ENCODE assay signal across 16 mouse cellular contexts in genomic region chr5:101954393-101955340, GRCm38 (mm10).
DNase-seq lines count a peak whose midpoint lies in the region; ATAC-seq and TF ChIP-seq lines count a peak whose summit lies in the region.
"Had no signal": no experiment of that assay in that cellular context is flagged by ENCODE, and none has a peak within 500 bp of the region (broad histone marks: within the 10 kb centered on the region; RNA-seq: fewer than 3 reads in every experiment).

No protein-coding gene starts in this region.

- no peaks in the 10 kb centered on the region for H3K9me3 ChIP-seq in embryonic facial prominence, embryonic 13.5 days
- no peaks in the 10 kb centered on the region for H3K9me3 ChIP-seq in embryonic facial prominence, embryonic 10.5 days
- no peaks in the 10 kb centered on the region for H3K9me3 ChIP-seq in kidney, postnatal 0 days (replicated peaks; ENCODE audit: low read length)
- no peaks in the 10 kb centered on the region for H3K9me3 ChIP-seq in stomach, embryonic 15.5 days
- H3K9me3 ChIP-seq in midbrain, embryonic 16.5 days (replicated peaks; ENCODE audit: control insufficient read depth, low read length, poor library complexity, severe bottlenecking), result no peaks in the 10 kb centered on the region
- H3K9me3 ChIP-seq: hindbrain, embryonic 13.5 days; liver, embryonic 13.5 days had no signal

- H3K4me2 ChIP-seq in embryonic facial prominence, embryonic 13.5 days, result no peak overlapping the region
- 0 out of 2 replicates have a peak overlapping the region, but pooled peaks have one; percentile 13 for H3K4me2 ChIP-seq in kidney, postnatal 0 days (ENCODE audit: low read length)
- H3K4me2 ChIP-seq in stomach, embryonic 15.5 days, result no peak overlapping the region
- no peak overlapping the region for H3K4me2 ChIP-seq in midbrain, embryonic 16.5 days (ENCODE audit: low read length)
- H3K4me2 ChIP-seq: hindbrain, embryonic 13.5 days; liver, embryonic 13.5 days had no signal

- 0 out of 2 replicates have a peak overlapping the region, but pooled peaks have one; percentile 17 for H3K27ac ChIP-seq in embryonic facial prominence, embryonic 13.5 days
- no peak overlapping the region for H3K27ac ChIP-seq in embryonic facial prominence, embryonic 10.5 days (replicated peaks)
- H3K27ac ChIP-seq in kidney, postnatal 0 days, result peak overlapping the region; percentile 75
- H3K27ac ChIP-seq in stomach, embryonic 15.5 days, result peak overlapping the region; percentile 32; the same call in 1 of the 2 replicates
- no peak overlapping the region for H3K27ac ChIP-seq in midbrain, embryonic 16.5 days (ENCODE audit: low read length)
- H3K27ac ChIP-seq: hindbrain, embryonic 13.5 days; left cerebral cortex, adult 2 months; liver, embryonic 13.5 days had no signal

- WGBS in embryonic facial prominence, embryonic 13.5 days, result 61% methylated on average over 16 of the region's 16 CpGs
- 92% methylated on average over 16 of the region's 16 CpGs for WGBS in embryonic facial prominence, embryonic 10.5 days
- 46% methylated on average over 16 of the region's 16 CpGs for WGBS in kidney, postnatal 0 days
- WGBS in stomach, embryonic 15.5 days, result 54% methylated on average over 16 of the region's 16 CpGs
- 93% methylated on average over 16 of the region's 16 CpGs for WGBS in midbrain, embryonic 16.5 days

- no peak overlapping the region for H3K4me3 ChIP-seq in embryonic facial prominence, embryonic 13.5 days
- no peak overlapping the region for H3K4me3 ChIP-seq in embryonic facial prominence, embryonic 10.5 days
- no peak overlapping the region for H3K4me3 ChIP-seq in kidney, postnatal 0 days (replicated peaks; ENCODE audit: low read depth, low read length)
- no peak overlapping the region for H3K4me3 ChIP-seq in stomach, embryonic 15.5 days (replicated peaks)
- H3K4me3 ChIP-seq in midbrain, embryonic 16.5 days (ENCODE audit: low read depth, low read length), result no peak overlapping the region
- H3K4me3 ChIP-seq: hindbrain, embryonic 13.5 days; left cerebral cortex, adult 2 months; liver, embryonic 13.5 days had no signal

- H3K27me3 ChIP-seq in embryonic facial prominence, embryonic 13.5 days, result no peaks in the 10 kb centered on the region
- H3K27me3 ChIP-seq in embryonic facial prominence, embryonic 10.5 days (replicated peaks; ENCODE audit: low read depth, poor library complexity, severe bottlenecking), result no peaks in the 10 kb centered on the region
- no peaks in the 10 kb centered on the region for H3K27me3 ChIP-seq in kidney, postnatal 0 days (ENCODE audit: insufficient read depth, low read length)
- H3K27me3 ChIP-seq in stomach, embryonic 15.5 days (replicated peaks), result no peaks in the 10 kb centered on the region
- no peaks in the 10 kb centered on the region for H3K27me3 ChIP-seq in midbrain, embryonic 16.5 days (ENCODE audit: control insufficient read depth, insufficient read depth, low read depth, low read length)
- H3K27me3 ChIP-seq: hindbrain, embryonic 13.5 days; liver, embryonic 13.5 days had no signal

- no peak for DNase-seq in embryonic facial prominence, embryonic 10.5 days (ENCODE audit: low spot score)
- peak; percentile 86 for DNase-seq in kidney, postnatal 0 days (ENCODE audit: low spot score)
- no peak for DNase-seq in kidney, adult 9 months
- peak; percentile 42 for DNase-seq in lung, postnatal 10 days
- no peak for DNase-seq in lung, postnatal 25 days (ENCODE audit: low spot score)
- DNase-seq: gastrocnemius, postnatal 10 days; heart, postnatal 14 days; kidney, adult 11 months; liver, embryonic 13.5 days; right cerebral cortex, postnatal 25 days; thymus, postnatal 4 days had no signal

- peaks cover 13% of the 10 kb centered on the region for H3K4me1 ChIP-seq in embryonic facial prominence, embryonic 13.5 days
- no peaks in the 10 kb centered on the region for H3K4me1 ChIP-seq in embryonic facial prominence, embryonic 10.5 days
- 0 out of 2 replicates have a peak, but pooled peaks cover 4% of the 10 kb centered on the region for H3K4me1 ChIP-seq in kidney, postnatal 0 days (replicated peaks; ENCODE audit: insufficient read depth, low read length)
- H3K4me1 ChIP-seq in stomach, embryonic 15.5 days, result no peaks in the 10 kb centered on the region
- H3K4me1 ChIP-seq in midbrain, embryonic 16.5 days (ENCODE audit: control insufficient read depth, insufficient read depth, low read length), result no peaks in the 10 kb centered on the region
- H3K4me1 ChIP-seq: hindbrain, embryonic 13.5 days; liver, embryonic 13.5 days had no signal

- TF ChIP-seq CTCF in kidney, postnatal 0 days (IDR thresholded peaks at IDR 0.05; ENCODE audit: low read depth), result no peak

- ATAC-seq in embryonic facial prominence, embryonic 13.5 days (ENCODE audit: insufficient number of reproducible peaks, insufficient read depth, low FRiP score, low TSS enrichment, low read depth), result no peak
- 0 out of 2 replicates have a peak, but pooled peaks have one; percentile 25 for ATAC-seq in kidney, postnatal 0 days (replicated peaks; ENCODE audit: low FRiP score, low read depth)
- no peak for ATAC-seq in stomach, embryonic 15.5 days (ENCODE audit: insufficient read depth, low FRiP score, low read depth)
- ATAC-seq in midbrain, embryonic 16.5 days, result no peak

- H3K9ac ChIP-seq in embryonic facial prominence, embryonic 13.5 days, result no peak overlapping the region
- H3K9ac ChIP-seq in kidney, postnatal 0 days (ENCODE audit: low read depth, low read length), result no peak overlapping the region
- no peak overlapping the region for H3K9ac ChIP-seq in stomach, embryonic 15.5 days
- no peak overlapping the region for H3K9ac ChIP-seq in midbrain, embryonic 16.5 days (ENCODE audit: low read depth, low read length)
- H3K9ac ChIP-seq: hindbrain, embryonic 13.5 days; liver, embryonic 13.5 days had no signal

- peaks cover 55% of the 10 kb centered on the region for H3K36me3 ChIP-seq in embryonic facial prominence, embryonic 13.5 days
- H3K36me3 ChIP-seq in embryonic facial prominence, embryonic 10.5 days (replicated peaks), result peaks cover 94% of the 10 kb centered on the region
- peaks cover 28% of the 10 kb centered on the region; the same call in 1 of the 2 replicates for H3K36me3 ChIP-seq in kidney, postnatal 0 days (ENCODE audit: insufficient read depth, low read length)
- peaks cover 15% of the 10 kb centered on the region for H3K36me3 ChIP-seq in stomach, embryonic 15.5 days
- H3K36me3 ChIP-seq in midbrain, embryonic 16.5 days (ENCODE audit: control insufficient read depth, insufficient read depth, low read length), result peaks cover 5% of the 10 kb centered on the region; the same call in 1 of the 2 replicates

Comparison
In these comparisons a context has a peak if more than half of its experiments do, and no peak if none do; other contexts are left out.
1. H3K27ac ChIP-seq: peak in embryonic facial prominence, embryonic 13.5 days (single experiment), kidney, postnatal 0 days (single experiment) and stomach, embryonic 15.5 days (single experiment); none in embryonic facial prominence, embryonic 10.5 days (single experiment) and midbrain, embryonic 16.5 days (single experiment).
2. DNase-seq: peak in kidney, postnatal 0 days (single experiment) and lung, postnatal 10 days (single experiment); none in embryonic facial prominence, embryonic 10.5 days (single experiment), kidney, adult 9 months (single experiment) and lung, postnatal 25 days (single experiment).